Comparison of ENCODE assay signal across 9 mouse cellular contexts in genomic region chr4:127640251-127641085, GRCm38 (mm10).
DNase-seq lines count a peak whose midpoint lies in the region; ATAC-seq and TF ChIP-seq lines count a peak whose summit lies in the region.
"Had no signal": no experiment of that assay in that cellular context is flagged by ENCODE, and none has a peak within 500 bp of the region (broad histone marks: within the 10 kb centered on the region; RNA-seq: fewer than 3 reads in every experiment).

No protein-coding gene starts in this region.

- WGBS in lung, embryonic 14.5 days: 36% methylated on average over 14 of the region's 14 CpGs
- WGBS in lung, adult 2 months: 46% methylated on average over 14 of the region's 14 CpGs

- no peak for TF ChIP-seq POLR2A in lung, adult 2 months (IDR thresholded peaks at IDR 0.05; ENCODE audit: borderline replicate concordance, extremely low read depth, low read depth, low read length)

- intact Hi-C loops in left cerebral cortex, postnatal 25 days (cut with DNase I): loop anchor here (5.0 kb wide), 1 partner anchor 67 kb away; no protein-coding TSS in a partner anchor

- peak overlapping the region; percentile 70 for H3K27ac ChIP-seq in lung, embryonic 14.5 days (ENCODE audit: low read depth)

- no peaks in the 10 kb centered on the region for H3K36me3 ChIP-seq in lung, embryonic 14.5 days (ENCODE audit: insufficient read depth)
- H3K36me3 ChIP-seq: G1E had no signal

- no peak overlapping the region for H3K9ac ChIP-seq in lung, embryonic 14.5 days

- TF ChIP-seq CTCF in lung, embryonic 14.5 days (IDR thresholded peaks at IDR 0.05; ENCODE audit: low read depth): no peak
- TF ChIP-seq CTCF in lung, adult 2 months (IDR thresholded peaks at IDR 0.05; ENCODE audit: insufficient read depth, low read length): no peak

- no peaks in the 10 kb centered on the region for H3K9me3 ChIP-seq in lung, embryonic 14.5 days (ENCODE audit: low read depth, low read length)

- peaks cover 3% of the 10 kb centered on the region for H3K4me1 ChIP-seq in lung, embryonic 14.5 days (ENCODE audit: insufficient read depth)
- no peaks in the 10 kb centered on the region for H3K4me1 ChIP-seq in lung, adult 2 months (ENCODE audit: control insufficient read depth, insufficient read depth, low read length)

- peak; percentile 94 for ATAC-seq in lung, embryonic 14.5 days (ENCODE audit: insufficient read depth)

- H3K4me2 ChIP-seq in lung, embryonic 14.5 days: no peak overlapping the region

- DNase-seq in lung, embryonic 14.5 days: peak; percentile 81
- DNase-seq in lung, adult 2 months: no peak
- DNase-seq in frontal cortex, postnatal 25 days (ENCODE audit: low spot score in 2 of 2): peak; percentile 13 to 16
- peak; percentile 64 to 86 for DNase-seq in left cerebral cortex, postnatal 25 days (ENCODE audit: low spot score in 2 of 2)
- peak; percentile 14 for DNase-seq in retina, postnatal 7 days (ENCODE audit: low read depth, low spot score)
- DNase-seq in cerebellum, adult 18-20 months: no peak
- no peak for DNase-seq in urinary bladder, adult 2 months (ENCODE audit: low spot score)
- no peak for DNase-seq in thymus, postnatal 4 days

- no peaks in the 10 kb centered on the region for H3K27me3 ChIP-seq in lung, embryonic 14.5 days (ENCODE audit: insufficient read depth, low read length)

- no peak overlapping the region for H3K4me3 ChIP-seq in lung, embryonic 14.5 days (ENCODE audit: low read depth, low read length)
- no peak overlapping the region for H3K4me3 ChIP-seq in lung, adult 2 months (replicated peaks; ENCODE audit: extremely low read depth, low read depth, low read length)

Comparison
In these comparisons a context has a peak if more than half of its experiments do, and no peak if none do; other contexts are left out.
1. DNase-seq: peak in lung, embryonic 14.5 days (single experiment), frontal cortex, postnatal 25 days (2 of 2), left cerebral cortex, postnatal 25 days (2 of 2) and retina, postnatal 7 days (single experiment); none in lung, adult 2 months (single experiment), cerebellum, adult 18-20 months (0 of 2), urinary bladder, adult 2 months (single experiment) and thymus, postnatal 4 days (single experiment).